Mouse (Mus musculus): Measurements from ENCODE around the gene Gm27179. TPM values are rescaled to one million over a fixed set of nuclear protein-coding genes. Genes with fewer than 3 reads are reported as not detected.
"Not testable (repeated sequence)": the region's sequence is repeated elsewhere in the genome, so short reads cannot be mapped to it uniquely, and the experiment has no call there.

Gene Gm27179
- polyA plus RNA-seq, 1 experiment from 2014 or later, result not detected

GRCm38 (mm10) chr14:69536539-69536938 is 24.2 kb upstream of the Gm27179 start:
- not testable (repeated sequence) for H3K36me3 ChIP-seq (ENCODE audit: control insufficient read depth, insufficient read depth, low read length); ATAC-seq (ENCODE audit: low read depth); H3K9me3 ChIP-seq (ENCODE audit: control insufficient read depth, low read length); H3K27me3 ChIP-seq (ENCODE audit: control insufficient read depth, insufficient read depth, low read depth, low read length); H3K4me3 ChIP-seq (ENCODE audit: low read length); H3K4me2 ChIP-seq (ENCODE audit: low read depth, low read length); H3K4me1 ChIP-seq (replicated peaks; ENCODE audit: control insufficient read depth, insufficient read depth, low read length); H3K9ac ChIP-seq (ENCODE audit: low read length); H3K27ac ChIP-seq (ENCODE audit: low read length)
- WGBS, result no CpG with 5 or more reads among the region's 7 CpGs

GRCm38 (mm10) chr14:69526202-69526601 is 13.9 kb upstream of the Gm27179 start:
- ATAC-seq (ENCODE audit: low read depth); H3K27me3 ChIP-seq (ENCODE audit: control insufficient read depth, insufficient read depth, low read depth, low read length); H3K4me3 ChIP-seq (ENCODE audit: low read length); H3K4me2 ChIP-seq (ENCODE audit: low read depth, low read length); H3K27ac ChIP-seq (ENCODE audit: low read length); H3K4me1 ChIP-seq (replicated peaks; ENCODE audit: control insufficient read depth, insufficient read depth, low read length); H3K36me3 ChIP-seq (ENCODE audit: control insufficient read depth, insufficient read depth, low read length); H3K9me3 ChIP-seq (ENCODE audit: control insufficient read depth, low read length); H3K9ac ChIP-seq (ENCODE audit: low read length): not testable (repeated sequence)
- no CpG with 5 or more reads among the region's 1 CpGs for whole genome bisulfite sequencing

- H3K4me3 ChIP-seq (ENCODE audit: low read length); H3K27ac ChIP-seq (ENCODE audit: low read length); H3K27me3 ChIP-seq (ENCODE audit: control insufficient read depth, insufficient read depth, low read depth, low read length); H3K9me3 ChIP-seq (ENCODE audit: control insufficient read depth, low read length); H3K36me3 ChIP-seq (ENCODE audit: control insufficient read depth, insufficient read depth, low read length); ATAC-seq (ENCODE audit: low read depth); H3K4me2 ChIP-seq (ENCODE audit: low read depth, low read length); H3K9ac ChIP-seq (ENCODE audit: low read length); H3K4me1 ChIP-seq (replicated peaks; ENCODE audit: control insufficient read depth, insufficient read depth, low read length): not testable (repeated sequence)
- no CpG with 5 or more reads among the region's 1 CpGs for WGBS
Observed at GRCm38 (mm10) chr14:69523001-69523400, 10.7 kb upstream of the Gm27179 start.

GRCm38 (mm10) chr14:69520810-69521209 is 8.5 kb upstream of the Gm27179 start:
- not testable (repeated sequence) for H3K9me3 ChIP-seq (ENCODE audit: control insufficient read depth, low read length); H3K27ac ChIP-seq (ENCODE audit: low read length); H3K4me1 ChIP-seq (replicated peaks; ENCODE audit: control insufficient read depth, insufficient read depth, low read length); H3K36me3 ChIP-seq (ENCODE audit: control insufficient read depth, insufficient read depth, low read length); ATAC-seq (ENCODE audit: low read depth); H3K9ac ChIP-seq (ENCODE audit: low read length); H3K4me3 ChIP-seq (ENCODE audit: low read length); H3K4me2 ChIP-seq (ENCODE audit: low read depth, low read length); H3K27me3 ChIP-seq (ENCODE audit: control insufficient read depth, insufficient read depth, low read depth, low read length)
- no CpG with 5 or more reads among the region's 2 CpGs for WGBS

- H3K27me3 ChIP-seq (ENCODE audit: control insufficient read depth, insufficient read depth, low read depth, low read length); H3K36me3 ChIP-seq (ENCODE audit: control insufficient read depth, insufficient read depth, low read length): not testable (repeated sequence)
Observed at GRCm38 (mm10) chr14:69507000-69507399, 5.3 kb downstream of the Gm27179 start.

DNA sequence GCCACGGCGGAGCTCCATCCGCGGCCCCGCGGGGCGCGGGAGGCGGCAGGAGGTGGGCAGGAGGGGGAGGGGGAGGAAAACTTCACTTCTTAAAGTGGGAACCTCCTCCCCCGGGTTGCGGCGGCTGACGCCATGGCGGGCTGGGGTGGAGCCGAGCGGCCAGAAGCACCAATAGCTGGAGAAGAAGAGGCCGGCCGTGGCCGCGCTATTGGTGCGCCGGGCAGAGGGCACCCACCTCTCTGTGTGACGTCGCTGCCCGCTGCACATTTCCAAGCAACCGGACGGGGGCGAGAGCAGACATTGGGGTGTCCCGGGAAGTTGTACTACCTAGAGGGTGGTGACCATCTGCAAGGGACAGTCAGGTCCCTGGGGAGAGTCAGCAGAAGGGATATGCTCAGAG is 9.2 kb downstream of the Gm27179 start, which contains the start of gene Gm16867:
Gene Gm16867 (minus strand): TSS at position 189 of the 400 bp plus-strand sequence.
- not testable (repeated sequence) for H3K4me2 ChIP-seq (ENCODE audit: low read depth, low read length); H3K27me3 ChIP-seq (ENCODE audit: control insufficient read depth, insufficient read depth, low read depth, low read length); H3K27ac ChIP-seq (ENCODE audit: low read length); H3K4me1 ChIP-seq (replicated peaks; ENCODE audit: control insufficient read depth, insufficient read depth, low read length); H3K4me3 ChIP-seq (ENCODE audit: low read length); H3K36me3 ChIP-seq (ENCODE audit: control insufficient read depth, insufficient read depth, low read length); H3K9me3 ChIP-seq (ENCODE audit: control insufficient read depth, low read length); H3K9ac ChIP-seq (ENCODE audit: low read length)
- peak; percentile 99 for ATAC-seq (ENCODE audit: low read depth)
- WGBS, result no CpG with 5 or more reads among the region's 29 CpGs

More at GRCm38 (mm10) chr14:69507000-69507399, 5.3 kb downstream of the Gm27179 start:
- not testable (repeated sequence) for H3K9me3 ChIP-seq (ENCODE audit: control insufficient read depth, low read length); H3K4me2 ChIP-seq (ENCODE audit: low read depth, low read length); H3K9ac ChIP-seq (ENCODE audit: low read length); H3K4me3 ChIP-seq (ENCODE audit: low read length); H3K4me1 ChIP-seq (replicated peaks; ENCODE audit: control insufficient read depth, insufficient read depth, low read length); ATAC-seq (ENCODE audit: low read depth); H3K27ac ChIP-seq (ENCODE audit: low read length)
- no CpG with 5 or more reads among the region's 1 CpGs for WGBS

DNA sequence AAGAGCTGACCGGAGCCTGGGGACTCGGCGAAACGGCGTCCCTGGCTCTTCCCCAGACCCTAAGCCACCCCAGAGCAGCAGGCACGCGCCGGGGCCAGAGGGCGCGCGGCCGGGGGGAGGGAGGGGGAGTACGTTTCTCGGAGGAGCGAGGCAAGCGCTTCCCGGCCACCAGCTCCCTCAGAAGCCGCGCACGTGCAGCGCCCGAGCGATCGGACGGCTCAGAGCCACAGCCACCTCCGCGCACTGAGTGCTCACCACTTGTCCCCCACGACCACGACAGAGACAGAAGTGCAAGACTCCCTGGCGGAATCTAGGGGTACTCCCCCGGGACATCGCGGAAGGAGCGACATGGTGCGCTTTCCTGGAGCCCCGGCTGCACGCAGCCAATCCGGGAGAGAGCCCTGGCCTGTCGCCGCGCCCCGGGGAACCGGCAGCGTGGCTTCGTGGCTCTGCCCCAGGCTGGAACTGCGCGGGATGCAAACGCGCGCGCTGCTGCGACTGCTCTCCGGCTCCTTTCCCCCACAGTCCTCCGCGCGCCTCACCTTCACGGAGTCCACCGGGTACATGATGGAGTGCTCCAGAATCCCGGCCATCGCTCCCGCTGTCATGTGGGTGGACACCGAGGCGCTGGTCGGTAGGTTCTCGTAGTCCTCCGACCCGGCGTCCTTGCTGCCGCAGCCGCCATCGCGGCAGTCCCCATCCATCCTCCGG is 9.8 kb downstream of the Gm27179 start:
- not testable (repeated sequence) for H3K9me3 ChIP-seq (ENCODE audit: control insufficient read depth, low read length); H3K27me3 ChIP-seq (ENCODE audit: control insufficient read depth, insufficient read depth, low read depth, low read length); H3K4me2 ChIP-seq (ENCODE audit: low read depth, low read length); H3K4me3 ChIP-seq (ENCODE audit: low read length); H3K27ac ChIP-seq (ENCODE audit: low read length); H3K9ac ChIP-seq (ENCODE audit: low read length); H3K4me1 ChIP-seq (replicated peaks; ENCODE audit: control insufficient read depth, insufficient read depth, low read length); H3K36me3 ChIP-seq (ENCODE audit: control insufficient read depth, insufficient read depth, low read length)
- no CpG with 5 or more reads among the region's 73 CpGs for WGBS
- ATAC-seq (ENCODE audit: low read depth), result peak; percentile 55

GRCm38 (mm10) chr14:69496259-69496658 is 16.1 kb downstream of the Gm27179 start:
- not testable (repeated sequence) for H3K27me3 ChIP-seq (ENCODE audit: control insufficient read depth, insufficient read depth, low read depth, low read length); H3K36me3 ChIP-seq (ENCODE audit: control insufficient read depth, insufficient read depth, low read length); H3K9ac ChIP-seq (ENCODE audit: low read length); H3K4me3 ChIP-seq (ENCODE audit: low read length); H3K27ac ChIP-seq (ENCODE audit: low read length); H3K4me1 ChIP-seq (replicated peaks; ENCODE audit: control insufficient read depth, insufficient read depth, low read length); ATAC-seq (ENCODE audit: low read depth); H3K9me3 ChIP-seq (ENCODE audit: control insufficient read depth, low read length); H3K4me2 ChIP-seq (ENCODE audit: low read depth, low read length)

DNA sequence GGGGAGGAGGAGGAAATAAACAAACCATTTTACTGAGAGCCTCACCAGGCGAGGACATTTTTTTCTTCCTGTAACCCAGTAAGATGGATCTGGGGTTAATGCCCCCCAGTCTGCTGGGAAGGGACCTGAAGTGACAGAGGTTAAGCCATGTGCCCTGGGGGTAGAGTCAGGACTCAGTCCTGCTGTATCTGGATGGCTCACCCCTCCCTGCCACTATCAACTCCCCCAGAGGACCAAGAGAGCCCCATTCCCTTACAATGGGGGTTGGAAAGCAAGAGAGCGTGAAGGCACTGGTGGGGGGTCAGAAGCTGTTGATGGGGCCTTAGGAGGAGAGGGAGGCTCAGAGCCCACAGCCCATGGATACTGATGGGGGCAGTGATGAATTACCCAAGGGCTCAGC is 17.4 kb downstream of the Gm27179 start:
- not testable (repeated sequence) for H3K27ac ChIP-seq (ENCODE audit: low read length); H3K9ac ChIP-seq (ENCODE audit: low read length); H3K4me1 ChIP-seq (replicated peaks; ENCODE audit: control insufficient read depth, insufficient read depth, low read length); H3K9me3 ChIP-seq (ENCODE audit: control insufficient read depth, low read length); ATAC-seq (ENCODE audit: low read depth); H3K27me3 ChIP-seq (ENCODE audit: control insufficient read depth, insufficient read depth, low read depth, low read length); H3K4me3 ChIP-seq (ENCODE audit: low read length); H3K36me3 ChIP-seq (ENCODE audit: control insufficient read depth, insufficient read depth, low read length); H3K4me2 ChIP-seq (ENCODE audit: low read depth, low read length)
- no CpG with 5 or more reads among the region's 2 CpGs for WGBS

- not testable (repeated sequence) for H3K4me3 ChIP-seq (ENCODE audit: low read length); H3K36me3 ChIP-seq (ENCODE audit: control insufficient read depth, insufficient read depth, low read length); H3K4me2 ChIP-seq (ENCODE audit: low read depth, low read length); ATAC-seq (ENCODE audit: low read depth); H3K4me1 ChIP-seq (replicated peaks; ENCODE audit: control insufficient read depth, insufficient read depth, low read length); H3K27ac ChIP-seq (ENCODE audit: low read length); H3K9ac ChIP-seq (ENCODE audit: low read length); H3K9me3 ChIP-seq (ENCODE audit: control insufficient read depth, low read length); H3K27me3 ChIP-seq (ENCODE audit: control insufficient read depth, insufficient read depth, low read depth, low read length)
- no CpG with 5 or more reads among the region's 3 CpGs for WGBS
Observed at GRCm38 (mm10) chr14:69494522-69494921, 17.8 kb downstream of the Gm27179 start.

Measured in lung, embryonic 16.5 days (tissue).